Mouse (Mus musculus) MEL (cell line): Measurements from ENCODE around the gene Gm10024.

Source experiments
- CTCF ChIP-seq, 3 experiments: IDR thresholded peaks in 2 of 3; conservative IDR thresholded peaks in 1 of 3; 2 replicates each; pipeline ENCODE4 v1.5.1; 2011 to 2012; ENCODE audit warnings: low read length in 3 of 3, low read depth in 2 of 3, mild to moderate bottlenecking in 2 of 3, improper control_type of control experiment in 1 of 3, inconsistent platforms in 1 of 3, mixed read lengths in 1 of 3, moderate library complexity in 1 of 3; ENCODE audit not compliant: control insufficient read depth in 1 of 3, insufficient read depth in 1 of 3, poor library complexity in 1 of 3, severe bottlenecking in 1 of 3
- EP300 ChIP-seq, 2 experiments: IDR thresholded peaks; 2 replicates each; pipeline ENCODE4 v1.6.1; 2011; ENCODE audit warnings: improper control_type of control experiment in 2 of 2, low read length in 2 of 2, low read depth in 1 of 2, mild to moderate bottlenecking in 1 of 2
- GATA1 ChIP-seq: IDR thresholded peaks from 2 replicates; pipeline ENCODE4 v1.6.1; 2011; ENCODE audit warnings: low read depth, low read length, improper control_type of control experiment
- MAX ChIP-seq: IDR thresholded peaks from 2 replicates; pipeline ENCODE4 v1.6.1; 2011; ENCODE audit warnings: low read length, improper control_type of control experiment
- MEF2A ChIP-seq: IDR thresholded peaks from 2 replicates; pipeline ENCODE4 v1.6.1; 2014; ENCODE audit warnings: low read depth, mild to moderate bottlenecking, inconsistent platforms, low read length, improper control_type of control experiment; ENCODE audit not compliant: poor library complexity, insufficient replicate concordance, severe bottlenecking; ENCODE audit errors: extremely low read depth
- SMC3 ChIP-seq: IDR thresholded peaks from 2 replicates; pipeline ENCODE4 v1.6.1; 2011; ENCODE audit warnings: low read depth, low read length, improper control_type of control experiment

DNA sequence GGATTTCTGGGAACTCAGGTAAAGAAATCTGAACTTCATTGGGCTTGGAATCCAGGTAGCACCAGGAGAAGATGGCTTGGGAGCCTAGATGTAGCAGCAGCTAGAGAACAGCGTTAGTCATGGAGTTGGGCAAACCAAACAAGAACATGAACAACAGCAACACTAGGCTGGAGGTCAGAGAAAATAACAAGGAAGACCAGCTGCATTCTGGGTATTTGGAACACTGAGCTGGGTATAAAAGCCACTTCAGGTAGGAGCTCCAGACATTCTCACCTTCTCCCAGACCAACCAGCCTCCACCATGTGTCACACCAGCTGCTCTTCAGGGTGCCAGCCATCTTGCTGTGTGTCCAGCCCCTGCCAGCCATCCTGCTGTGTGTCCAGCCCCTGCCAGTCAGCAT, 4.9 kb upstream of the Gm10024 start, which contains the start of gene Gm10272:
- TF ChIP-seq GATA1 (no peak), CTCF (IDR thresholded peaks at IDR 0.05 in 2 of 3, conservative IDR thresholded peaks at IDR 0.05 in 1 of 3; ENCODE audit: control insufficient read depth in 1 of 3, insufficient read depth in 1 of 3, low read depth in 2 of 3, low read length in 3 of 3, poor library complexity in 1 of 3, severe bottlenecking in 1 of 3) (no peak), MEF2A (no peak), EP300 (IDR thresholded peaks at IDR 0.05; ENCODE audit: low read depth in 1 of 2, low read length in 2 of 2) (no peak), MAX (no peak), SMC3 (no peak)
